Mouse (Mus musculus): ENCODE data around the gene Cgas. TPM values are rescaled to one million over a fixed set of nuclear protein-coding genes. Genes with fewer than 3 reads are reported as not detected.

The Cgas gene
- total and polyA plus RNA-seq, 3 experiments = 19.0 to 20.9 TPM; not detected in 1

Other genes with a start within 250 kb of the Cgas start
- gene Gsta1, start 212.6 kb downstream of the Cgas start, total RNA-seq (2012; rRNA removed) = not detected in 2 replicates
- gene Gsta1, start 212.6 kb downstream of the Cgas start, polyA plus RNA-seq (2012; ENCODE audit: insufficient read depth in 1 of 2, insufficient read length in 2 of 2, low read depth in 1 of 2, low replicate concordance in 2 of 2, missing spikeins in 1 of 2) = not detected
- not detected in 2 replicates for gene Gm3776, start 186.1 kb downstream of the Cgas start, total RNA-seq (2012; rRNA removed)
- gene Gm3776, start 186.1 kb downstream of the Cgas start, polyA plus RNA-seq (2012; ENCODE audit: insufficient read depth in 1 of 2, insufficient read length in 2 of 2, low read depth in 1 of 2, low replicate concordance in 2 of 2, missing spikeins in 1 of 2) = not detected
- gene Gm10639, start 153.3 kb downstream of the Cgas start, total RNA-seq (2012; rRNA removed) = not detected in 2 replicates
- gene Gm10639, start 153.3 kb downstream of the Cgas start, polyA plus RNA-seq (2012; ENCODE audit: insufficient read depth in 1 of 2, insufficient read length in 2 of 2, low read depth in 1 of 2, low replicate concordance in 2 of 2, missing spikeins in 1 of 2) = not detected
- not detected in 2 replicates for gene Omt2a, start 128.4 kb downstream of the Cgas start, total RNA-seq (2012; rRNA removed)
- not detected for gene Omt2a, start 128.4 kb downstream of the Cgas start, polyA plus RNA-seq (2012; ENCODE audit: insufficient read depth in 1 of 2, insufficient read length in 2 of 2, low read depth in 1 of 2, low replicate concordance in 2 of 2, missing spikeins in 1 of 2)
- not detected in 2 replicates for gene Omt2b, start 115.6 kb downstream of the Cgas start, total RNA-seq (2012; rRNA removed)
- not detected for gene Omt2b, start 115.6 kb downstream of the Cgas start, polyA plus RNA-seq (2012; ENCODE audit: insufficient read depth in 1 of 2, insufficient read length in 2 of 2, low read depth in 1 of 2, low replicate concordance in 2 of 2, missing spikeins in 1 of 2)
- not detected in 2 replicates for gene Gsta2, start 87.4 kb downstream of the Cgas start, total RNA-seq (2012; rRNA removed)
- not detected for gene Gsta2, start 87.4 kb downstream of the Cgas start, polyA plus RNA-seq (2012; ENCODE audit: insufficient read depth in 1 of 2, insufficient read length in 2 of 2, low read depth in 1 of 2, low replicate concordance in 2 of 2, missing spikeins in 1 of 2)
- gene Dppa5a, start 75.1 kb downstream of the Cgas start, total RNA-seq (2012; rRNA removed) = not detected in 2 replicates
- gene Dppa5a, start 75.1 kb downstream of the Cgas start, polyA plus RNA-seq (2012; ENCODE audit: insufficient read depth in 1 of 2, insufficient read length in 2 of 2, low read depth in 1 of 2, low replicate concordance in 2 of 2, missing spikeins in 1 of 2) = under 1 TPM in 1 of 2 experiments, not detected in 1; 0.19 TPM
- not detected in 2 replicates for gene Ooep, start 64.5 kb downstream of the Cgas start, total RNA-seq (2012; rRNA removed)
- not detected for gene Ooep, start 64.5 kb downstream of the Cgas start, polyA plus RNA-seq (2012; ENCODE audit: insufficient read depth in 1 of 2, insufficient read length in 2 of 2, low read depth in 1 of 2, low replicate concordance in 2 of 2, missing spikeins in 1 of 2)
- 4.7 and 5.5 TPM in 2 replicates for gene Ddx43, start 47.5 kb downstream of the Cgas start, total RNA-seq (2012; rRNA removed)
- 1 to 10 TPM in 1 of 2 experiments, not detected in 1; 7.2 TPM for gene Ddx43, start 47.5 kb downstream of the Cgas start, polyA plus RNA-seq (2012; ENCODE audit: insufficient read depth in 1 of 2, insufficient read length in 2 of 2, low read depth in 1 of 2, low replicate concordance in 2 of 2, missing spikeins in 1 of 2)
- 28.7 and 32.3 TPM in 2 replicates for gene Mto1, start 5.0 kb upstream of the Cgas start, total RNA-seq (2012; rRNA removed)
- gene Mto1, start 5.0 kb upstream of the Cgas start, polyA plus RNA-seq (2012; ENCODE audit: insufficient read depth in 1 of 2, insufficient read length in 2 of 2, low read depth in 1 of 2, low replicate concordance in 2 of 2, missing spikeins in 1 of 2) = 10 to 100 TPM in 1 of 2 experiments, not detected in 1; 27.7 TPM
- gene Gm17324, start 5.5 kb upstream of the Cgas start, total RNA-seq (2012; rRNA removed) = 1.0 and 1.8 TPM in 2 replicates
- gene Gm17324, start 5.5 kb upstream of the Cgas start, polyA plus RNA-seq (2012; ENCODE audit: insufficient read depth in 1 of 2, insufficient read length in 2 of 2, low read depth in 1 of 2, low replicate concordance in 2 of 2, missing spikeins in 1 of 2) = under 1 TPM in 1 of 2 experiments, not detected in 1; 0.36 TPM
- gene Eef1a1, start 45.9 kb upstream of the Cgas start, total RNA-seq (2012; rRNA removed) = 11,891 and 13,182 TPM in 2 replicates
- over 10,000 TPM; 11,701 to 60,504 TPM for gene Eef1a1, start 45.9 kb upstream of the Cgas start, polyA plus RNA-seq (2012; ENCODE audit: insufficient read depth in 1 of 2, insufficient read length in 2 of 2, low read depth in 1 of 2, low replicate concordance in 2 of 2, missing spikeins in 1 of 2)
- 3.1 and 3.5 TPM in 2 replicates for gene Slc17a5, start 144.8 kb upstream of the Cgas start, total RNA-seq (2012; rRNA removed)
- gene Slc17a5, start 144.8 kb upstream of the Cgas start, polyA plus RNA-seq (2012; ENCODE audit: insufficient read depth in 1 of 2, insufficient read length in 2 of 2, low read depth in 1 of 2, low replicate concordance in 2 of 2, missing spikeins in 1 of 2) = 1 to 10 TPM in 1 of 2 experiments, not detected in 1; 4.1 TPM
- gene Cd109, start 172.3 kb upstream of the Cgas start, total RNA-seq (2012; rRNA removed) = not detected in 2 replicates
- gene Cd109, start 172.3 kb upstream of the Cgas start, polyA plus RNA-seq (2012; ENCODE audit: insufficient read depth in 1 of 2, insufficient read length in 2 of 2, low read depth in 1 of 2, low replicate concordance in 2 of 2, missing spikeins in 1 of 2) = not detected